Mouse (Mus musculus): ENCODE data around the gene Vps33b. TPM values are rescaled to one million over a fixed set of nuclear protein-coding genes. Genes with fewer than 3 reads are reported as not detected.

Gene Vps33b
- polyA plus RNA-seq, 1 experiment from 2014 or later, result 13.0 TPM

- Histone ChIP-seq H3K36me3 (ENCODE audit: control insufficient read depth, insufficient read depth, low read length) (peaks cover 30% of the 10 kb centered on the region; the same call in 1 of the 2 replicates), H3K27me3 (ENCODE audit: control insufficient read depth, insufficient read depth, low read length) (no peaks in the 10 kb centered on the region), H3K27ac (replicated peaks; ENCODE audit: low read depth, low read length) (no peak overlapping the region), H3K4me3 (ENCODE audit: low read depth, low read length) (no peak overlapping the region), H3K4me1 (ENCODE audit: control insufficient read depth, insufficient read depth, low read length) (peaks cover 6% of the 10 kb centered on the region), H3K9me3 (ENCODE audit: control insufficient read depth, low read length) (no peaks in the 10 kb centered on the region), H3K4me2 (ENCODE audit: low read depth, severe bottlenecking) (no peak overlapping the region), H3K9ac (ENCODE audit: low read length) (no peak overlapping the region)
- DNase-seq (ENCODE audit: low spot score) (no peak), ATAC-seq (ENCODE audit: insufficient number of reproducible peaks, low FRiP score, low TSS enrichment, low read depth) (no peak)
- WGBS, result 96% methylated on average over 19 of the region's 19 CpGs
These were observed 56.6 kb downstream of the Vps33b start for GRCm38 (mm10) chr7:80326076-80326475.

DNA sequence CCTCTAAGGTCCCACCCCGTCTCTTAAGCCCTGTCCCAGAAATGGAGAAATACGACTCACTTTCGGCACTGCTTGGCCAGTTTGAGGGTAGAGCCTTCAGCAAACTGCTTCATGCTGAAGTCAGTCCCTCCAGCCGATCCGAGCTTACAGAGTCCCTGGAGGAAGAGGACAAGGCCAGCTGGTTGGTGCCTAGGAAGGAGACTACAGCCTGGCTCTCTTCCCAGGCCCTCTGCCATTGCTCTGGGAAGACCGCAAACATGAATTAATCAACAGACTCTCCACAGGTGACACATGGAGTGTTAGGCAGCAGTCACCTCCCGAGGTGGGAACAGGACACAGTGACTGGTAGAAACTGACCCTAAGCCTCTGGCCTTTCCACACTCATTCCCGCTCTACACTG is 60.8 kb downstream of the Vps33b start:
- ATAC-seq (ENCODE audit: insufficient number of reproducible peaks, low FRiP score, low TSS enrichment, low read depth), result no peak
- no peaks in the 10 kb centered on the region for H3K4me1 ChIP-seq (ENCODE audit: control insufficient read depth, insufficient read depth, low read length)
- no peak overlapping the region for H3K9ac ChIP-seq (ENCODE audit: low read length)
- no peaks in the 10 kb centered on the region for H3K27me3 ChIP-seq (ENCODE audit: control insufficient read depth, insufficient read depth, low read length)
- no peaks in the 10 kb centered on the region for H3K9me3 ChIP-seq (ENCODE audit: control insufficient read depth, low read length)
- no peak overlapping the region for H3K27ac ChIP-seq (replicated peaks; ENCODE audit: low read depth, low read length)
- 90% methylated on average over 8 of the region's 8 CpGs for WGBS
- no peak overlapping the region for H3K4me2 ChIP-seq (ENCODE audit: low read depth, severe bottlenecking)
- peaks cover 57% of the 10 kb centered on the region for H3K36me3 ChIP-seq (ENCODE audit: control insufficient read depth, insufficient read depth, low read length)
- no peak for DNase-seq (ENCODE audit: low spot score)
- H3K4me3 ChIP-seq (ENCODE audit: low read depth, low read length), result no peak overlapping the region

GRCm38 (mm10) chr7:80331433-80331832 is 62.0 kb downstream of the Vps33b start:
- H3K4me2 ChIP-seq (ENCODE audit: low read depth, severe bottlenecking), result no peak overlapping the region
- DNase-seq (ENCODE audit: low spot score), result no peak
- no peaks in the 10 kb centered on the region for H3K9me3 ChIP-seq (ENCODE audit: control insufficient read depth, low read length)
- H3K27ac ChIP-seq (replicated peaks; ENCODE audit: low read depth, low read length), result no peak overlapping the region
- ATAC-seq (ENCODE audit: insufficient number of reproducible peaks, low FRiP score, low TSS enrichment, low read depth), result no peak
- H3K9ac ChIP-seq (ENCODE audit: low read length), result no peak overlapping the region
- 97% methylated on average over 19 of the region's 19 CpGs for WGBS
- no peaks in the 10 kb centered on the region for H3K4me1 ChIP-seq (ENCODE audit: control insufficient read depth, insufficient read depth, low read length)
- H3K36me3 ChIP-seq (ENCODE audit: control insufficient read depth, insufficient read depth, low read length), result peaks cover 54% of the 10 kb centered on the region
- no peak overlapping the region for H3K4me3 ChIP-seq (ENCODE audit: low read depth, low read length)
- H3K27me3 ChIP-seq (ENCODE audit: control insufficient read depth, insufficient read depth, low read length), result no peaks in the 10 kb centered on the region

DNA sequence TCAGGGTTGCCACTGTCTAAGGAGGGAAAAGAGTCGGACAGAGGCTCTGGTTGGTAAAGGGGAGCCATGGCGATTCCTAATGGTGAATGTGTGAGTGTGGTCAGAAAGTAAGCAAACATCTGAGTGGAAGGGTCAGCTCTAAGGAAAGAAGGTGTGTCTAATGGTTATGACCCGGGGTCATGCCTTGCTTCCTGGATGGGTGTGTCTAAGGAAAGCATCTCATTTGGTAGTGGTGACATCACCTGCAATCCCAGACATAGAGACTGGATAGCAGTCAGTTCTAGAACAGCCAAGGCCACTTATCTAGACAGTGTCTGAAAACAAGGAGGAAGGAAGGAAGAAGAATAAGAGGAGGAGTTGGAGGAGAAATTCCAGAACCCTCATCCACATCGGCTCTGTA is 65.4 kb downstream of the Vps33b start:
- Histone ChIP-seq H3K9me3 (ENCODE audit: control insufficient read depth, low read length) (no peaks in the 10 kb centered on the region), H3K9ac (ENCODE audit: low read length) (no peak overlapping the region), H3K4me2 (ENCODE audit: low read depth, severe bottlenecking) (no peak overlapping the region), H3K4me3 (ENCODE audit: low read depth, low read length) (no peak overlapping the region), H3K27me3 (ENCODE audit: control insufficient read depth, insufficient read depth, low read length) (no peaks in the 10 kb centered on the region), H3K36me3 (ENCODE audit: control insufficient read depth, insufficient read depth, low read length) (peaks cover 52% of the 10 kb centered on the region), H3K4me1 (ENCODE audit: control insufficient read depth, insufficient read depth, low read length) (peaks cover 11% of the 10 kb centered on the region; the same call in 1 of the 2 replicates), H3K27ac (replicated peaks; ENCODE audit: low read depth, low read length) (no peak overlapping the region)
- no peak for ATAC-seq (ENCODE audit: insufficient number of reproducible peaks, low FRiP score, low TSS enrichment, low read depth)
- 91% methylated on average over 4 of the region's 4 CpGs for WGBS
- no peak for DNase-seq (ENCODE audit: low spot score)

GRCm38 (mm10) chr7:80336932-80337331 is 67.5 kb downstream of the Vps33b start:
- Histone ChIP-seq H3K4me1 (ENCODE audit: control insufficient read depth, insufficient read depth, low read length) (peaks cover 14% of the 10 kb centered on the region), H3K4me3 (ENCODE audit: low read depth, low read length) (no peak overlapping the region), H3K27me3 (ENCODE audit: control insufficient read depth, insufficient read depth, low read length) (no peaks in the 10 kb centered on the region), H3K9ac (ENCODE audit: low read length) (no peak overlapping the region), H3K27ac (replicated peaks; ENCODE audit: low read depth, low read length) (no peak overlapping the region), H3K4me2 (ENCODE audit: low read depth, severe bottlenecking) (no peak overlapping the region), H3K9me3 (ENCODE audit: control insufficient read depth, low read length) (no peaks in the 10 kb centered on the region), H3K36me3 (ENCODE audit: control insufficient read depth, insufficient read depth, low read length) (peaks cover 32% of the 10 kb centered on the region)
- ATAC-seq (ENCODE audit: insufficient number of reproducible peaks, low FRiP score, low TSS enrichment, low read depth) (no peak), DNase-seq (ENCODE audit: low spot score) (no peak)
- 84% methylated on average over 3 of the region's 3 CpGs for WGBS

- H3K27ac ChIP-seq (replicated peaks; ENCODE audit: low read depth, low read length), result no peak overlapping the region
- no peak for ATAC-seq (ENCODE audit: insufficient number of reproducible peaks, low FRiP score, low TSS enrichment, low read depth)
- WGBS, result 9% methylated on average over 17 of the region's 17 CpGs
These were observed 69.9 kb downstream of the Vps33b start for GRCm38 (mm10) chr7:80339371-80339770.

GRCm38 (mm10) chr7:80339793-80340628 is 70.6 kb downstream of the Vps33b start:
- Histone ChIP-seq H3K4me2 (ENCODE audit: low read depth, severe bottlenecking) (peak overlapping the region; percentile 90), H3K27me3 (ENCODE audit: control insufficient read depth, insufficient read depth, low read length) (no peaks in the 10 kb centered on the region), H3K4me1 (ENCODE audit: control insufficient read depth, insufficient read depth, low read length) (peaks cover 18% of the 10 kb centered on the region), H3K9me3 (ENCODE audit: control insufficient read depth, low read length) (no peaks in the 10 kb centered on the region), H3K27ac (replicated peaks; ENCODE audit: low read depth, low read length) (no peak overlapping the region), H3K9ac (ENCODE audit: low read length) (peak overlapping the region; percentile 60; the same call in 1 of the 2 replicates), H3K4me3 (ENCODE audit: low read depth, low read length) (peak overlapping the region; percentile 65), H3K36me3 (ENCODE audit: control insufficient read depth, insufficient read depth, low read length) (peaks cover 12% of the 10 kb centered on the region)
- peak; percentile 94 for ATAC-seq (ENCODE audit: insufficient number of reproducible peaks, low FRiP score, low TSS enrichment, low read depth)
- peak; percentile 99 for DNase-seq (ENCODE audit: low spot score)
- 1% methylated on average over 45 of the region's 45 CpGs for WGBS

More at GRCm38 (mm10) chr7:80339371-80339770, 69.9 kb downstream of the Vps33b start:
- peak overlapping the region; percentile 65 for H3K4me3 ChIP-seq (ENCODE audit: low read depth, low read length)
- H3K9me3 ChIP-seq (ENCODE audit: control insufficient read depth, low read length), result no peaks in the 10 kb centered on the region
- H3K9ac ChIP-seq (ENCODE audit: low read length), result peak overlapping the region; percentile 66
- DNase-seq (ENCODE audit: low spot score), result peak; percentile 41
- peaks cover 14% of the 10 kb centered on the region for H3K36me3 ChIP-seq (ENCODE audit: control insufficient read depth, insufficient read depth, low read length)
- H3K27me3 ChIP-seq (ENCODE audit: control insufficient read depth, insufficient read depth, low read length), result no peaks in the 10 kb centered on the region
- H3K4me1 ChIP-seq (ENCODE audit: control insufficient read depth, insufficient read depth, low read length), result peaks cover 18% of the 10 kb centered on the region
- peak overlapping the region; percentile 90 for H3K4me2 ChIP-seq (ENCODE audit: low read depth, severe bottlenecking)

GRCm38 (mm10) chr7:80340793-80341192 is 71.3 kb downstream of the Vps33b start, which contains the start of gene Unc45a:
Gene Unc45a (minus strand): TSS chr7:80341005.
- Histone ChIP-seq H3K4me1 (ENCODE audit: control insufficient read depth, insufficient read depth, low read length) (peaks cover 18% of the 10 kb centered on the region), H3K27ac (replicated peaks; ENCODE audit: low read depth, low read length) (no peak within 1 kb of the TSS), H3K4me2 (ENCODE audit: low read depth, severe bottlenecking) (peak within 1 kb of the TSS; percentile 90), H3K4me3 (ENCODE audit: low read depth, low read length) (peak within 1 kb of the TSS; percentile 65), H3K9me3 (ENCODE audit: control insufficient read depth, low read length) (no peaks in the 10 kb centered on the region), H3K36me3 (ENCODE audit: control insufficient read depth, insufficient read depth, low read length) (peaks cover 10% of the 10 kb centered on the region), H3K27me3 (ENCODE audit: control insufficient read depth, insufficient read depth, low read length) (no peaks in the 10 kb centered on the region), H3K9ac (ENCODE audit: low read length) (peak within 1 kb of the TSS; percentile 60; the same call in 1 of the 2 replicates)
- ATAC-seq (ENCODE audit: insufficient number of reproducible peaks, low FRiP score, low TSS enrichment, low read depth) (peak; percentile 58), DNase-seq (ENCODE audit: low spot score) (peak; percentile 84)
- under 1% methylated on average over 11 of the region's 11 CpGs for WGBS

All from limb, embryonic 11.5 days (tissue).